Mouse (Mus musculus) liver, adult 2 months (tissue): Measurements from ENCODE around the gene Crtac1. TPM values are rescaled to one million over a fixed set of nuclear protein-coding genes. Genes with fewer than 3 reads are reported as not detected.

Experiments used
- DNase-seq: peaks from one replicate; pipeline ENCODE4 v3.0.0-alpha.2; 2011; ENCODE audit warnings: low read depth, low spot score; ENCODE audit errors: extremely low read depth
- H3K27ac ChIP-seq: fragments of 200-500 bp; replicated peaks from 2 replicates; pipeline ENCODE4 v1.5.1; 2012; ENCODE audit warnings: low read depth, mild to moderate bottlenecking, control low read depth, inconsistent platforms, low read length; ENCODE audit not compliant: insufficient read depth
- H3K27me3 ChIP-seq: fragments of 200-500 bp; 2 replicates; pipeline ENCODE4 v1.6.1; 2012; ENCODE audit warnings: mild to moderate bottlenecking, moderate library complexity, low read length, inconsistent platforms; ENCODE audit not compliant: control insufficient read depth, insufficient read depth
- H3K36me3 ChIP-seq: fragments of 200-500 bp; 2 replicates; pipeline ENCODE4 v1.6.1; 2012; ENCODE audit warnings: low read length, inconsistent platforms; ENCODE audit not compliant: control insufficient read depth, insufficient read depth
- H3K4me1 ChIP-seq: fragments of 200-500 bp; 2 replicates; pipeline ENCODE4 v1.6.1; 2011; ENCODE audit warnings: low read length; ENCODE audit not compliant: control insufficient read depth, insufficient read depth
- H3K4me3 ChIP-seq: fragments of 200-500 bp; 2 replicates; pipeline ENCODE4 v1.5.1; 2011; ENCODE audit warnings: low read depth, mild to moderate bottlenecking, control low read depth, low read length, moderate library complexity; ENCODE audit not compliant: insufficient read depth
- H3K79me2 ChIP-seq: fragments of 200-500 bp; 2 replicates; pipeline ENCODE4 v1.6.1; 2012; ENCODE audit warnings: inconsistent platforms, mild to moderate bottlenecking, low read length, moderate library complexity; ENCODE audit not compliant: control insufficient read depth, insufficient read depth
- H3K9ac ChIP-seq: fragments of 200-500 bp; 2 replicates; pipeline ENCODE4 v1.6.1; 2012; ENCODE audit warnings: low read depth, mild to moderate bottlenecking, control low read depth, inconsistent platforms, low read length
- CTCF ChIP-seq: fragments of 200-500 bp; IDR thresholded peaks from 2 replicates; pipeline ENCODE4 v1.5.1; 2011; ENCODE audit warnings: low read depth, low read length, control low read depth
- POLR2A ChIP-seq: fragments of 200-500 bp; IDR thresholded peaks from 2 replicates; pipeline ENCODE4 v1.6.1; 2011; ENCODE audit warnings: low read length, control low read depth; ENCODE audit not compliant: insufficient read depth; ENCODE audit errors: extremely low read depth
- WGBS: fragments of 180-500 bp; shearing (Covaris S2); methylation state at CpG from one replicate; pipeline ENCODE4 v1.1.7; 2018; 5-methylcytosine and 5-hydroxymethylcytosine counted together
- polyA plus RNA-seq: library from polyadenylated mRNA; depleted of rRNA; stranded (reverse); fragments of >200 nt; gene quantifications from 2 replicates; pipeline ENCODE4 v1.2.3, GENCODE M21; 2012
- total RNA-seq: library from RNA; depleted of rRNA; stranded (reverse); fragments of >200 nt; gene quantifications from 2 replicates; pipeline ENCODE4 v1.2.3, GENCODE M21; 2014

Crtac1 gene
- total and polyA plus RNA-seq, 2 experiments, result not detected

GRCm38 (mm10) chr19:42258031-42258430, 173.6 kb downstream of the Crtac1 start:
- H3K36me3 ChIP-seq, result no peaks in the 10 kb centered on the region

GRCm38 (mm10) chr19:42257241-42257635, 174.3 kb downstream of the Crtac1 start:
- H3K27ac ChIP-seq, result no peak overlapping the region
- H3K4me1 ChIP-seq, result no peaks in the 10 kb centered on the region
- TF ChIP-seq POLR2A, result no peak
- no peak for TF ChIP-seq CTCF
- peaks cover 6% of the 10 kb centered on the region for H3K27me3 ChIP-seq
- no peak for DNase-seq
- H3K4me3 ChIP-seq, result no peak overlapping the region
- H3K79me2 ChIP-seq, result no peaks in the 10 kb centered on the region
- no peak overlapping the region for H3K9ac ChIP-seq
- H3K36me3 ChIP-seq, result no peaks in the 10 kb centered on the region
- 86% methylated on average over 12 of the region's 12 CpGs for WGBS

More at GRCm38 (mm10) chr19:42258031-42258430, 173.6 kb downstream of the Crtac1 start:
- TF ChIP-seq POLR2A, result no peak
- no peak for TF ChIP-seq CTCF
- H3K27me3 ChIP-seq, result peaks cover 6% of the 10 kb centered on the region
- H3K4me1 ChIP-seq, result no peaks in the 10 kb centered on the region
- 72% methylated on average over 3 of the region's 3 CpGs for WGBS
- H3K9ac ChIP-seq, result no peak overlapping the region
- no peak for DNase-seq
- H3K4me3 ChIP-seq, result no peak overlapping the region
- H3K79me2 ChIP-seq, result no peaks in the 10 kb centered on the region
- H3K27ac ChIP-seq, result no peak overlapping the region

DNA sequence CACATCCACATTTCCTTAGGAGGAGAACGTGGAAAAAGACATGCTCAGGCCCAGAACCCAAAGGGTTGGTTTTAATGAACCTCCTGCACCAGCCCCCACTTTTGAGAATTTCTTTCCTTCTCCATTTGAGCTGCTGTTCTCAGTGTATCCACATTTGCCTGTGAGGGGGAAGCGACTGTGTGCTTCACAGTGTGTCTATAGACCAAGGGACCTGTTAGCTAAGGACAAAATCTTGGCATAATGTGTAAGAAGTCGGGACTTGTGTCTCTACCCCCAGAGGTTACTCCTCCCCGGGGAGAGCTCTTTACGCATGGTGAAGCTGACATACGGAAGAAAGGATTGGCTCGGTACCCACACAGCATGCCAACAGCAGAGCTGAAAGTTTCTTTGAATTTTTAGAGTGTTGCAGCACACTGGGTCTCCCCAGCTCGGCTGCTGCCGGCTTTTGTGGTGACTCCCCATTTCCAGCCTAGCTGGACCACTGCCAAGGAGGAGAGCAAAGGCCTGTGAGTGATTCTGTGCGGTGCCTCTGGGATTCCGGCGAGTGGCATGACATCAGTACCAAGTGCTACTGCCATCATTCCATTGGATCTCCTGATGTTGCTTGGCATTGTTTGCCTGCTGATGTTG, 174.9 kb downstream of the Crtac1 start:
- no peaks in the 10 kb centered on the region for H3K4me1 ChIP-seq
- no peak overlapping the region for H3K27ac ChIP-seq
- peaks cover 6% of the 10 kb centered on the region for H3K27me3 ChIP-seq
- H3K4me3 ChIP-seq, result no peak overlapping the region
- no peaks in the 10 kb centered on the region for H3K79me2 ChIP-seq
- 87% methylated on average over 12 of the region's 12 CpGs for WGBS
- no peak overlapping the region for H3K9ac ChIP-seq
- no peaks in the 10 kb centered on the region for H3K36me3 ChIP-seq
- no peak for TF ChIP-seq CTCF
- TF ChIP-seq POLR2A, result no peak
- DNase-seq, result no peak

GRCm38 (mm10) chr19:42255784-42256610, 175.6 kb downstream of the Crtac1 start:
- DNase-seq, result no peak
- H3K27ac ChIP-seq, result no peak overlapping the region
- no peaks in the 10 kb centered on the region for H3K36me3 ChIP-seq
- WGBS, result 4% methylated on average over 40 of the region's 42 CpGs
- H3K9ac ChIP-seq, result no peak overlapping the region
- peaks cover 6% of the 10 kb centered on the region for H3K27me3 ChIP-seq
- H3K4me3 ChIP-seq, result no peak overlapping the region
- no peak for TF ChIP-seq CTCF
- TF ChIP-seq POLR2A, result no peak
- H3K4me1 ChIP-seq, result no peaks in the 10 kb centered on the region
- H3K79me2 ChIP-seq, result no peaks in the 10 kb centered on the region

- H3K36me3 ChIP-seq, result no peaks in the 10 kb centered on the region
- H3K4me3 ChIP-seq, result no peak overlapping the region
- no peak for DNase-seq
- H3K9ac ChIP-seq, result no peak overlapping the region
- TF ChIP-seq CTCF, result no peak
- no peaks in the 10 kb centered on the region for H3K79me2 ChIP-seq
- WGBS, result 2% methylated on average over 13 of the region's 23 CpGs
- no peak overlapping the region for H3K27ac ChIP-seq
- H3K4me1 ChIP-seq, result no peaks in the 10 kb centered on the region
- H3K27me3 ChIP-seq, result peaks cover 6% of the 10 kb centered on the region
Observed at GRCm38 (mm10) chr19:42255438-42255783, 176.2 kb downstream of the Crtac1 start.
